Mouse (Mus musculus) cerebellum, adult 2 months (tissue): ENCODE data around the gene Gsap. TPM values are rescaled to one million over a fixed set of nuclear protein-coding genes. Genes with fewer than 3 reads are reported as not detected.
"Not testable (repeated sequence)": the region's sequence is repeated elsewhere in the genome, so short reads cannot be mapped to it uniquely, and the experiment has no call there.

Experiments used
- DNase-seq, 2 experiments: peaks; one replicate each; pipeline ENCODE4 v3.0.0; 2021
- H3K27ac ChIP-seq: fragments of 200-500 bp; 2 replicates; pipeline ENCODE4 v1.5.1; 2012; ENCODE audit warnings: low read length, control low read depth, inconsistent platforms; ENCODE audit not compliant: insufficient read depth
- H3K27me3 ChIP-seq: fragments of 200-500 bp; 2 replicates; pipeline ENCODE4 v1.6.1; 2012; ENCODE audit warnings: inconsistent platforms, mild to moderate bottlenecking, low read length, moderate library complexity; ENCODE audit not compliant: control insufficient read depth, insufficient read depth
- H3K4me1 ChIP-seq: fragments of 200-500 bp; 2 replicates; pipeline ENCODE4 v1.6.1; 2011; ENCODE audit warnings: low read length; ENCODE audit not compliant: control insufficient read depth, insufficient read depth
- H3K4me3 ChIP-seq: fragments of 200-500 bp; replicated peaks from 2 replicates; pipeline ENCODE3; 2011; ENCODE audit warnings: mild to moderate bottlenecking, low read depth, low read length, control low read depth; ENCODE audit not compliant: insufficient read depth
- CTCF ChIP-seq: fragments of 200-500 bp; IDR thresholded peaks from 2 replicates; pipeline ENCODE4 v1.5.1; 2011; ENCODE audit warnings: low read depth, mild to moderate bottlenecking, control low read depth, low read length, moderate library complexity, borderline replicate concordance; ENCODE audit not compliant: insufficient read depth
- POLR2A ChIP-seq: fragments of 200-500 bp; IDR thresholded peaks from 2 replicates; pipeline ENCODE4 v1.6.1; 2011; ENCODE audit warnings: low read length, control low read depth, borderline replicate concordance; ENCODE audit not compliant: insufficient read depth
- WGBS: fragments of 180-500 bp; shearing (Covaris S2); methylation state at CpG from one replicate; pipeline ENCODE4 v1.1.7; 2018; 5-methylcytosine and 5-hydroxymethylcytosine counted together
- polyA plus RNA-seq: library from polyadenylated mRNA; depleted of rRNA; stranded (reverse); fragments of >200 nt; gene quantifications from 2 replicates; pipeline ENCODE4 v1.2.3, GENCODE M21; 2012

Gene Gsap
- polyA plus RNA-seq, 1 experiment: 13.9 TPM

- Histone ChIP-seq H3K4me1 (no peaks in the 10 kb centered on the region; the same call in 1 of the 2 replicates), H3K27me3 (no peaks in the 10 kb centered on the region), H3K4me3 (no peak overlapping the region), H3K27ac (no peak overlapping the region)
- TF ChIP-seq POLR2A (no peak), CTCF (no peak)
- no peak for DNase-seq
- whole genome bisulfite sequencing: 75% methylated on average over 1 of the region's 1 CpGs
These were observed 142.5 kb downstream of the Gsap start for GRCm38 (mm10) chr5:21328560-21328959.

DNA sequence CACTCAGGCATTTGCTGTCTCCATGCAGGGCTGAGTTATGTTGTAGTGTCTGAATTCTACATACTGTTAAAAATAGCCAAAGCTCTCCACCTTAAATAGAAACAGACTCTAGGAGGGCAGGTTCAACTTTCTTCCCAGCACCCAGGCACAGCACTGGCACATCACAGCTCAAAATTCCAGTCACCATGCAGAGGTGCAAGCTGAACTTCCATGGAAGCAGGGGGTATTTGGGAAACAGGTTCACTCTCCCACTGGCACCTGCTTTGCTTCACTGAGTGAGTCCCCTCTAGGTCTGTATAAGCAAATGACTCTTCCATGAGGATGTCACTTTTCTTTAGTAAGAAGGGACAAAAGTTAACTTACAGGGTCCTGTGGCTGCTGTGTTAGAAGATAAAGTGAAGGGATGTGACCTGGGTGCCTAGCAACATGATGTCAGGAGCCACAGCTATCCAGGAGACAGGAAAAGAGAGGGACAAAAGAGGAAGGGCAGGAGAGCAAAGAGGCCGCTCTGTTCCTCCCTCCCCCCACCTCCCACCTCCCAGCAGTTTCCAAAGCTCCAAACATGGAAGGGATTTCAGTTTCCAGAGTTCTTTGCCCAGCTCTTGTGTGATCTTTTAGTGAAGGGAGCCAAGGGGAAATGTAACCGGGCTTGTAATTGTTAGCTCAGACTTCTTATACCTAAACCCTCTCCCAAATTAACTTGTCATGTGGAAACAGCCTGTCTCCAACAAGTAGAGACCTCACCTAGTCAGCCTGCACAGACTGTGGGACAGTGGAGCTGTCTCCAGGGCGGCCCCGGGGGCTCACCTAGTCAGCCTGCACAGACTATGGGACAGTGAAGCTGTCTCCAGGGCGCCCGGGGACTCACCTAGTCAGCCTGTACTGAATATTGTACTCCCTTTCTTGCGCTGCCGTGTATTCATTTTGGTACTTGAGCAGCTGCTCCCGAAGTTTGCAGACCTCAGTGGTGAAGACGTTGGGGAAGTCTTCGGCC, 143.9 kb downstream of the Gsap start:
- H3K4me3 ChIP-seq: no peak overlapping the region
- H3K4me1 ChIP-seq: no peaks in the 10 kb centered on the region; the same call in 1 of the 2 replicates
- no peaks in the 10 kb centered on the region for H3K27me3 ChIP-seq
- DNase-seq: no peak
- no peak for TF ChIP-seq POLR2A
- no peak for TF ChIP-seq CTCF
- H3K27ac ChIP-seq: no peak overlapping the region
- WGBS: 39% methylated on average over 11 of the region's 11 CpGs

- Histone ChIP-seq H3K27me3 (no peaks in the 10 kb centered on the region), H3K27ac (no peak overlapping the region), H3K4me1 (no peaks in the 10 kb centered on the region; the same call in 1 of the 2 replicates), H3K4me3 (no peak overlapping the region)
- WGBS: 32% methylated on average over 5 of the region's 5 CpGs
- DNase-seq: no peak
- TF ChIP-seq POLR2A (no peak), CTCF (no peak)
These were observed 145.6 kb downstream of the Gsap start for GRCm38 (mm10) chr5:21331656-21332055.

GRCm38 (mm10) chr5:21332119-21332518, 146.1 kb downstream of the Gsap start:
- TF ChIP-seq POLR2A: no peak
- TF ChIP-seq CTCF: no peak
- no peak for DNase-seq
- Histone ChIP-seq H3K4me1 (no peaks in the 10 kb centered on the region; the same call in 1 of the 2 replicates), H3K27ac (no peak overlapping the region), H3K27me3 (no peaks in the 10 kb centered on the region), H3K4me3 (no peak overlapping the region)
- 84% methylated on average over 1 of the region's 1 CpGs for WGBS

- H3K27me3 ChIP-seq, DNase-seq, H3K4me3 ChIP-seq: not testable (repeated sequence)
These were observed 156.2 kb downstream of the Gsap start for GRCm38 (mm10) chr5:21342265-21342664.

GRCm38 (mm10) chr5:21348366-21348765, 162.3 kb downstream of the Gsap start:
- no peak for TF ChIP-seq CTCF
- no peak for TF ChIP-seq POLR2A
- H3K4me3 ChIP-seq: no peak overlapping the region
- no peaks in the 10 kb centered on the region for H3K27me3 ChIP-seq
- no peaks in the 10 kb centered on the region for H3K4me1 ChIP-seq
- H3K27ac ChIP-seq: no peak overlapping the region
- DNase-seq: no peak
- WGBS: 87% methylated on average over 7 of the region's 7 CpGs

More at GRCm38 (mm10) chr5:21342265-21342664, 156.2 kb downstream of the Gsap start:
- H3K4me1 ChIP-seq, H3K27ac ChIP-seq: not testable (repeated sequence)

- no peaks in the 10 kb centered on the region for H3K27me3 ChIP-seq
These were observed 165.6 kb downstream of the Gsap start for GRCm38 (mm10) chr5:21351678-21352077.

GRCm38 (mm10) chr5:21358648-21359047, 172.6 kb downstream of the Gsap start:
- no peak overlapping the region for H3K4me3 ChIP-seq
- no peaks in the 10 kb centered on the region for H3K4me1 ChIP-seq
- H3K27ac ChIP-seq: no peak overlapping the region
- TF ChIP-seq CTCF (no peak), POLR2A (no peak)
- WGBS: 89% methylated on average over 3 of the region's 3 CpGs
- no peak for DNase-seq
- H3K27me3 ChIP-seq: no peaks in the 10 kb centered on the region

More at GRCm38 (mm10) chr5:21351678-21352077, 165.6 kb downstream of the Gsap start:
- Histone ChIP-seq H3K4me1 (no peaks in the 10 kb centered on the region), H3K4me3 (no peak overlapping the region), H3K27ac (no peak overlapping the region)
- no peak for TF ChIP-seq POLR2A
- no peak for TF ChIP-seq CTCF
- no peak for DNase-seq
